8 mouse cellular contexts compared by ENCODE assay signal in the genomic region with DNA sequence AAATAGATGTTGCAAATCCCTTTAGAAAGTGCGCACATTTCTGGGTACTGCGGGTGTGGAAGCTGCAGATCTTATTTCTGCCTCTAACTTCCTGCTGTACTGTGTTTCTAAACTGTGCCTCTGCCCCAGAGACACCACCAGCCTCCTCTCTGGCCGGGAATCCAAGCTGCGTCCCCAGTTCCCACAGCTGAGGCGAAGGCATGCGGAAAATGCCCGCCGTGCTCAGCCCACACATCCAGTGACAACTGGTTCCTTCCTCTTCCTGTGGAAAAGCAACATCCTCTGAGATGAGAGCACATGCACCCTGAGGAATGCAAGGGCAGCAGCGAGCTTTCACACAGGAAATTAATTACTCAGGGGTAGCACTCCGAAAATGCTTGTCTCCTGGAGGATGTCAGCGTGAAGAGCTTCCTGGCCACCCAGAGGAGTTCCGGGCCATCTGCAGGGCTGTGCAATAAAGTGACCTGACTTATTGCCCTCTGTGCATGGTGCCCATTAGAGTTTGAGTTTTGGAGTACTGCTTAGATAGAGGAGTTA. TPM values are rescaled to one million over a fixed set of nuclear protein-coding genes. Genes with fewer than 3 reads are reported as not detected.
DNase-seq lines count a peak whose midpoint lies in the region; ATAC-seq lines count a peak whose summit lies in the region.

No protein-coding gene starts in this region.

- no peaks in the 10 kb centered on the region for H3K36me3 ChIP-seq in liver, embryonic 11.5 days (ENCODE audit: control insufficient read depth, insufficient read depth, low read length)
- no peaks in the 10 kb centered on the region for H3K36me3 ChIP-seq in midbrain, embryonic 16.5 days (ENCODE audit: control insufficient read depth, insufficient read depth, low read length)

- H3K27ac ChIP-seq in liver, embryonic 11.5 days (ENCODE audit: low read depth, low read length): peak overlapping the region; percentile 56; the same call in 1 of the 2 replicates
- H3K27ac ChIP-seq in midbrain, embryonic 16.5 days (ENCODE audit: low read length): no peak overlapping the region

- H3K9ac ChIP-seq in liver, embryonic 11.5 days (ENCODE audit: low read depth, low read length): no peak overlapping the region
- H3K9ac ChIP-seq in midbrain, embryonic 16.5 days (ENCODE audit: low read depth, low read length): 0 out of 2 replicates have a peak overlapping the region, but pooled peaks have one; percentile 38

- no peak overlapping the region for H3K4me3 ChIP-seq in liver, embryonic 11.5 days (ENCODE audit: low read depth, low read length)
- no peak overlapping the region for H3K4me3 ChIP-seq in midbrain, embryonic 16.5 days (ENCODE audit: low read depth, low read length)

- H3K4me2 ChIP-seq in liver, embryonic 11.5 days: no peak overlapping the region
- no peak overlapping the region for H3K4me2 ChIP-seq in midbrain, embryonic 16.5 days (ENCODE audit: low read length)

- peaks cover 4% of the 10 kb centered on the region; the same call in 1 of the 2 replicates for H3K4me1 ChIP-seq in liver, embryonic 11.5 days (replicated peaks; ENCODE audit: control insufficient read depth, insufficient read depth, low read length)
- H3K4me1 ChIP-seq in midbrain, embryonic 16.5 days (ENCODE audit: control insufficient read depth, insufficient read depth, low read length): peaks cover 4% of the 10 kb centered on the region; the same call in 1 of the 2 replicates

- no peaks in the 10 kb centered on the region for H3K9me3 ChIP-seq in liver, embryonic 11.5 days (ENCODE audit: control insufficient read depth, low read length)
- H3K9me3 ChIP-seq in midbrain, embryonic 16.5 days (replicated peaks; ENCODE audit: control insufficient read depth, low read length, poor library complexity, severe bottlenecking): no peaks in the 10 kb centered on the region

- ATAC-seq in common myeloid progenitor, adult 5-6 weeks (replicated peaks; ENCODE audit: low read depth, poor library complexity, severe bottlenecking): peak; percentile 61
- peak; percentile 55 for ATAC-seq in liver, embryonic 11.5 days (replicated peaks; ENCODE audit: low FRiP score)
- ATAC-seq in midbrain, embryonic 16.5 days: 0 out of 2 replicates have a peak, but pooled peaks have one; percentile 56

- 26% methylated on average over 12 of the region's 12 CpGs for WGBS in liver, embryonic 11.5 days
- 20% methylated on average over 12 of the region's 12 CpGs for WGBS in midbrain, embryonic 16.5 days

- peak; percentile 18 to 19 for DNase-seq in cerebellum, postnatal 10 days
- no peak for DNase-seq in cerebellum, adult 9-11 months
- peak; percentile 39 to 65 for DNase-seq in gastrocnemius, postnatal 4 days (ENCODE audit: low spot score in 2 of 2)
- DNase-seq in induced T-regulatory cell, adult 2 months (ENCODE audit: low read depth): peak; percentile 60
- peak; percentile 43 for DNase-seq in liver, embryonic 11.5 days (ENCODE audit: low spot score)
- peak; percentile 51 to 52 for DNase-seq in thymus, postnatal 36 days

- no peaks in the 10 kb centered on the region for H3K27me3 ChIP-seq in liver, embryonic 11.5 days (replicated peaks; ENCODE audit: control insufficient read depth, insufficient read depth, low read length)
- H3K27me3 ChIP-seq in midbrain, embryonic 16.5 days (ENCODE audit: control insufficient read depth, insufficient read depth, low read depth, low read length): no peaks in the 10 kb centered on the region

RNA-seq across cellular contexts. Expression of a gene that starts 45.9 kb away (rescaled TPM):
- not detected in 2 replicates for total RNA-seq in common myeloid progenitor, adult 5-6 weeks (2017)
- total RNA-seq in gastrocnemius, postnatal 4 days (2021): not detected
- polyA plus RNA-seq in liver, embryonic 11.5 days (2014; fragmentation: Nextera tagmentation; extraction: Ambion mirVana): 0.14 TPM in 1 of 2 replicates, not detected in the other
- polyA plus RNA-seq in midbrain, embryonic 16.5 days (2015; fragmentation: Nextera tagmentation; extraction: Ambion mirVana): not detected in 2 replicates
